Mouse (Mus musculus): ENCODE measurements around the gene Dirc2.

DNA sequence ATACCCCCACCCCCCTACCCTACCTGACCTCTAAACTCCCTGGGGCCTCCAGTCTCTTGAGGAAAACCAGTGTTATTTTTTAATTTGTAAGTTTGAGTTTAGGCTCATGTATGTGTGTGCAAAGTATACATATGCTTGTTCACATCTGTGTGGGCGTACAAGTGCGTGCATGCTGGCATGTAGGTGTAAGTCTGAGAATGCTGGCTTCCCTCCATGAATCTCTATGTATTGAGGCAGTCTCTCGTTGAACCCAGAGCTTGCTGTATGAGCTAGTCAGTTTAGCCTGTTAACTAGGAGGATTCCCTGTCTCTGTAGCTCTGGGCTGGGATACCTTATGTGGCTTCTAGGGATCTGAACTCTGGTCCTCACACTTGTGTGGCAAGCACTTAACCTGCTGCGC is 8.6 kb upstream of the Dirc2 start:
- no peak for TF ChIP-seq CTCF (IDR thresholded peaks at IDR 0.05)
- no peak for TF ChIP-seq EP300 (IDR thresholded peaks at IDR 0.05; ENCODE audit: insufficient read depth, low read depth, low read length)
